Mouse (Mus musculus): ENCODE results near the gene Prr27. TPM values are rescaled to one million over a fixed set of nuclear protein-coding genes. Genes with fewer than 3 reads are reported as not detected.

The Prr27 gene
- not detected for total RNA-seq (2021)

- DNase-seq: no peak
Observed at GRCm38 (mm10) chr5:87825386-87825785, at the start of gene Prr27. Prr27 (plus strand) TSS chr5:87825686.

GRCm38 (mm10) chr5:87782731-87783130 is 42.8 kb upstream of the Prr27 start:
- no peak for DNase-seq

GRCm38 (mm10) chr5:87807782-87808181 is 17.7 kb upstream of the Prr27 start, which contains the start of gene Csn1s2b:
Csn1s2b (plus strand) TSS chr5:87808082.
- DNase-seq: no peak

- DNase-seq: no peak
Observed at GRCm38 (mm10) chr5:87809253-87809652, 16.2 kb upstream of the Prr27 start.

- no peak for DNase-seq
Observed at GRCm38 (mm10) chr5:87855136-87855716, 29.7 kb downstream of the Prr27 start.

GRCm38 (mm10) chr5:87870084-87870483 is 44.6 kb downstream of the Prr27 start:
- no peak for DNase-seq

GRCm38 (mm10) chr5:87871423-87871822 is 45.9 kb downstream of the Prr27 start:
- no peak for DNase-seq

- DNase-seq: no peak
Observed at GRCm38 (mm10) chr5:87884729-87885128, 59.2 kb downstream of the Prr27 start, which contains the start of gene Odam. Odam (plus strand) TSS chr5:87885029.

Other genes starting within 250 kb of the Prr27 start
- gene Sult1e1, start 234.1 kb upstream of the Prr27 start, total RNA-seq (2021): not detected
- not detected for gene Csn1s1, start 159.5 kb upstream of the Prr27 start, total RNA-seq (2021)
- not detected for gene Csn2, start 126.1 kb upstream of the Prr27 start, total RNA-seq (2021)
- not detected for gene Csn1s2a, start 51.1 kb upstream of the Prr27 start, total RNA-seq (2021)
- gene Csn1s2b, start 17.6 kb upstream of the Prr27 start, total RNA-seq (2021): not detected
- gene Odam, start 59.3 kb downstream of the Prr27 start, total RNA-seq (2021): not detected
- gene Csn3, start 99.9 kb downstream of the Prr27 start, total RNA-seq (2021): not detected
- gene 2310003L06Rik, start 143.8 kb downstream of the Prr27 start, total RNA-seq (2021): not detected
- not detected for gene Gm28434, start 143.8 kb downstream of the Prr27 start, total RNA-seq (2021)
- not detected for gene Cabs1, start 153.8 kb downstream of the Prr27 start, total RNA-seq (2021)
- gene Smr3a, start 176.9 kb downstream of the Prr27 start, total RNA-seq (2021): not detected